Mouse (Mus musculus): ENCODE data around the gene Btbd19. TPM values are rescaled to one million over a fixed set of nuclear protein-coding genes. Genes with fewer than 3 reads are reported as not detected.

Btbd19 gene
- polyA plus RNA-seq, 1 experiment from 2014 or later: 6.2 TPM

DNA sequence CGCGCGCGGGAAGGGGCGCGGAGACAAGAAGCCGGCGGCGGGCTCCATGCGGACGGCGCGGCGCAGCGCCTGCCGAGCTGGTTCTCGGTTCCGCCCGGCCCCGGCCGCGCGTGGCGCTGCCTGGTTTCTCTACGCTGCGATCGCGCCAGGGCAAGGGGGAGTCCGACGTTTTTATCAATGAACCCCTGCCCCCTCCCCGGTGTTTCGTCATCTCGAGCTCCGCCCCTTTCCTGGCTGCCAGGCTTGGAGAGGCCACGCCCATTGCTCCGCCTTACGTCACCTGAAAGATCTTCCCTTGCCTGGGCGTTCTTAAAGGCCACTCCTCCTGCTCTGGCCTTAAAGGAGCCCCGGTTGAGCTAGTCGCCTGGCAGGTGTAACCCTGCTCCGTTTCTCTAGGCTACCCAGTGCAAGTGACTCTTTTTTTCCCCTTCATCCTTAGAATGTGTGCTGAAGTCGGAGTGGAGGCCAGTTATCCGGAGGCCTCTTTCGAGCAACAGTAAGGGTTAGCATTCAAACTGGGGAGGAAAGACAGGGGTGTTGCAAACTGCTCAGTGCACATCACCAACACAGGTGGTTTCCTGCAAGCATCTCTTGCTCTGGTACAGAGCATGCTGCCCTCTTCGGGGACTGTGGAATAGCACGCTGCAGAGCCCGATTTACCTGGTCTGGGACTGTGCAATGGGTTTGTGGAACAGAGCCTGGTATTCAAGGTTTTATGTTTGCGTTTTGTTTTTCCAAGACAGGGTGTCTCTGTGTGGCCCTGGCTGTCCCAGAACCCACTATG is 8.5 kb upstream of the Btbd19 start, which contains the start of gene Plk3:
Plk3 (minus strand) TSS at position 147 of the 784 bp plus-strand sequence.
- 2% methylated on average over 39 of the region's 48 CpGs for whole genome bisulfite sequencing
- no peak within 1 kb of the TSS for H3K27ac ChIP-seq

DNA sequence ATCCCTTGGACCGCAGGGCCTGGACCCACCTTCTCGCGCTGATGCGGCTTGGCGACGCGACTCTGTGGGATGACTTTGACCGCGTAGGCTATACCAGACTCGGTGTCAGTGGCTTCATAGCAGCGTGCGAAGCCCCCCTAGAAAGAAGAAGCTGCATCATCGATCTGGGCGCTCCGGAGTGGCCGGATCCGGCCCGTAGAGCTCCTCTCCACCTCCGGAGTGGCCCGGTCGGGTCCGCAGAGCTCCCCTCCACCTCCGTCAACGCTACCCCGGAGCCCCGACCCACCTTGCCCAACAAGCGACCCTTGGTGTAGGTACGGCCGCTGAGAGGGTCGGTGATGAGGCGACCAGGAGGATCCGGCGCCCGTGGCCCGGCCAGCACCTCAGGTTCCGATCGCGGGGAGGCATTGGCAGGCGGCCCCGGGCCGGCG is 7.9 kb upstream of the Btbd19 start:
- Histone ChIP-seq H3K9ac (peak overlapping the region; percentile 84), H3K27ac (no peak overlapping the region), H3K4me2 (peak overlapping the region; percentile 97), H3K36me3 (peaks cover 13% of the 10 kb centered on the region), H3K4me3 (peak overlapping the region; percentile 76), H3K9me3 (no peaks in the 10 kb centered on the region), H3K27me3 (peaks cover 30% of the 10 kb centered on the region), H3K4me1 (peaks cover 15% of the 10 kb centered on the region)
- WGBS: under 1% methylated on average over 42 of the region's 42 CpGs
- ATAC-seq (ENCODE audit: insufficient number of reproducible peaks, insufficient read depth, low FRiP score, low TSS enrichment, low read depth): peak; percentile 53; the same call in 1 of the 2 replicates

More for the DNA sequence above, 8.5 kb upstream of the Btbd19 start, which contains the start of gene Plk3:
- Histone ChIP-seq H3K4me3 (peak within 1 kb of the TSS; percentile 76), H3K36me3 (peaks cover 7% of the 10 kb centered on the region; the same call in 1 of the 2 replicates), H3K9me3 (no peaks in the 10 kb centered on the region), H3K9ac (peak within 1 kb of the TSS; percentile 84), H3K4me1 (peaks cover 15% of the 10 kb centered on the region), H3K27me3 (peaks cover 30% of the 10 kb centered on the region), H3K4me2 (peak within 1 kb of the TSS; percentile 97)
- peak; percentile 82 for ATAC-seq (ENCODE audit: insufficient number of reproducible peaks, insufficient read depth, low FRiP score, low TSS enrichment, low read depth)

DNA sequence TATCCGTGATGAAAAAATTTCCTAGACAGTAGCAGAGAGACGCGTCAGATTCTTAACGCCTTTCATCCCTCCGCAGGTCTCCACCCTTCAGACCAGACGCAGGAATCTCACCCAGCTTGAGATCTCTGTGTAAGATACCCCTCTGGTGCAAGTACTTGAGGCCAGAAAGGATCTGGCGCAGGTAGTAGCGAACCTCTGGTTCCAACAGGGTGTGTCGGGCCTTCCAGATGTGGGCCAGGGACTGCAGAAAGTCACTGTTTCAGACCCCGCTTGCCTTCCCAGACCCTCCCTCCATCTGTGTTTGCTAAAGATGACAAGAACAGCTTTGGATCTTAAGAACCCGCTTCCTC is 7.2 kb upstream of the Btbd19 start:
- H3K27ac ChIP-seq: no peak overlapping the region
- H3K9ac ChIP-seq: peak overlapping the region; percentile 84
- WGBS: 11% methylated on average over 11 of the region's 11 CpGs
- no peak for ATAC-seq (ENCODE audit: insufficient number of reproducible peaks, insufficient read depth, low FRiP score, low TSS enrichment, low read depth)
- peak overlapping the region; percentile 97 for H3K4me2 ChIP-seq
- H3K9me3 ChIP-seq: no peaks in the 10 kb centered on the region
- peak overlapping the region; percentile 76 for H3K4me3 ChIP-seq
- peaks cover 15% of the 10 kb centered on the region for H3K4me1 ChIP-seq
- H3K36me3 ChIP-seq: peaks cover 16% of the 10 kb centered on the region
- H3K27me3 ChIP-seq: peaks cover 30% of the 10 kb centered on the region

DNA sequence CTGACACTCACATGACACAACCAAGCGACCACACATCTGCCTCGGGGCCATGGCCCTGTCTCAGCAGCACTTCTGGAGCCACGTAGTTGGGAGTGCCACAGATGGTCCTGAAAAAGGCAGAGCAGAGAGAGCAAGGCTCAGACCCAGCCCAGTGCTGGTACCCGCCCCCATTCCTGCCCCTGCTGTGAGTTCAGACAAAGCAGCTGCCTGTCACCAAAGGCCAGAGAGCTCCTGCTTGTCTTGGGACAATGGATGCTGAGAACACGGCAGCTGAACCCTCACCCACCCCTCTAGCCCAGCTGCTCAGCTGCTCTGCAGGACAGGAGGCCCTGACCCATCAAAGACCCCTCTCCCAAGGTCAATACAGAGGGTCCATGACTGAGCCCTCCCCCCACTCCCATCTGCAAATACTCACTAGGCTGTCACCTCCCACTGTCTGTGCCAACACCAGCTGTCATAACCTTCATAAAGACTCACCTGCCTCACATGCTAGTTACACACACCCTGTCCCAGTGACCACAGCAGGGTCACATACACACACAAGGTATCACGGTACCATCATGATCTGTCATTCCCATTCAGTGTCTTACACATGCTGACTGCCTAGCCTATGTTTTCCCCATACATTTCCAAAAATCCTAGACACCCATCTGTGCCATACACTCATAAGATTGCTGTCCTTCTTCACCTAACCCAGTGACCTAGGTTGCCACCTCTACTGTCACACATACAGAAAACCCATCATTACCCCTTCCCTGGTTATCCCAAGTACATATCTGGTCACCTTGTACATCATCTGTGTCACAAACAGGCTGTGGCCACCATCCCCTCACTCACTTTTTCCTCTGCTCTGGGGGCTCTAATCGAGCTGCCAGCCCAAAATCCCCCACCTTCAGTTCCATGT is 6.6 kb upstream of the Btbd19 start:
- H3K4me3 ChIP-seq: peak overlapping the region; percentile 76; the same call in 1 of the 2 replicates
- H3K9me3 ChIP-seq: no peaks in the 10 kb centered on the region
- ATAC-seq (ENCODE audit: insufficient number of reproducible peaks, insufficient read depth, low FRiP score, low TSS enrichment, low read depth): no peak
- H3K4me2 ChIP-seq: peak overlapping the region; percentile 97
- H3K27ac ChIP-seq: no peak overlapping the region
- peaks cover 16% of the 10 kb centered on the region for H3K36me3 ChIP-seq
- H3K4me1 ChIP-seq: peaks cover 15% of the 10 kb centered on the region
- 23% methylated on average over 7 of the region's 7 CpGs for WGBS
- H3K27me3 ChIP-seq: peaks cover 30% of the 10 kb centered on the region
- peak overlapping the region; percentile 84; the same call in 1 of the 2 replicates for H3K9ac ChIP-seq

DNA sequence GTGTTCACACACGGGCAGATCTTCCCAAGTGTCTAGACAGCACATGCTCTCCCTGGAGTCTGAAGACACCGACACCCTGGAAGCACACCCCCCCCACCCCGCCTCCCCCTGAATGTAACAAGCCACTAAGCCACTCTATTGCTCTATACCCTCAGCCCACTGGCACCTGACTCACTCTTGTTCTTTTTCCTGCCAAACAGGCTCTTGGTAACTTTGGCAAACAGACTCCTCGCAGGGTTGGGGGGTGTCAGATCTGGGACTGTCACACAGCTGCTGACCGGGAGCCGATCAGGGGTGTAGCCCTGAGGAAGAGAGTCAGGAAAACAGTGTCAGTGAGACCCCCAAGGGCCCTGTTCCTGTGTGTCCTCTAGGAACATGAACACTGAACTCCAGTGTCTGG is 5.7 kb upstream of the Btbd19 start:
- WGBS: 72% methylated on average over 6 of the region's 6 CpGs

DNA sequence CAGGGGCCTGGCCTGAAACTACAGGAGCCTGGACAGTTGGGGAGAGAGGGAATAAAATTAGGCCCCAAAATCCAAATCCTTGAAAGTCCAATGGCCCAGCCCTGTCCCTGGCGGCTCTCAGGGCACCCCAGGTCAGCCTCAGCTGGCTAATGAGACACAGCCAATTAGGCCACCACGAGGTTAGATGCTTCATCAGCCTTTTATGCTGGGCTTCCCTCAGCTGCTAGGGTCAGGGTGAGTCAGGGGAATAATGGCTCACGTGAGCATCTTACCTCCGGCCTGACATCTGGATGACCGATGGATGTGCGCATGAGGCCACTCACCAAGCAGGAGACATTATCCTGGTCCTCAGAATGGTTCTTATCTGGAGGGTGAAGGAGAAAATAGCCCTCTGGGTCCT is 5.3 kb upstream of the Btbd19 start:
- Histone ChIP-seq H3K36me3 (peaks cover 16% of the 10 kb centered on the region), H3K9me3 (no peaks in the 10 kb centered on the region), H3K4me1 (peaks cover 22% of the 10 kb centered on the region), H3K9ac (no peak overlapping the region), H3K27me3 (peaks cover 29% of the 10 kb centered on the region), H3K4me2 (no peak overlapping the region), H3K27ac (no peak overlapping the region), H3K4me3 (no peak overlapping the region)
- WGBS: 69% methylated on average over 6 of the region's 6 CpGs
- no peak for ATAC-seq (ENCODE audit: insufficient number of reproducible peaks, insufficient read depth, low FRiP score, low TSS enrichment, low read depth)

More for the DNA sequence above, 5.7 kb upstream of the Btbd19 start:
- Histone ChIP-seq H3K4me3 (no peak overlapping the region), H3K9me3 (no peaks in the 10 kb centered on the region), H3K27ac (no peak overlapping the region), H3K9ac (no peak overlapping the region), H3K4me1 (peaks cover 18% of the 10 kb centered on the region), H3K27me3 (peaks cover 30% of the 10 kb centered on the region), H3K4me2 (no peak overlapping the region), H3K36me3 (peaks cover 16% of the 10 kb centered on the region)
- no peak for ATAC-seq (ENCODE audit: insufficient number of reproducible peaks, insufficient read depth, low FRiP score, low TSS enrichment, low read depth)

DNA sequence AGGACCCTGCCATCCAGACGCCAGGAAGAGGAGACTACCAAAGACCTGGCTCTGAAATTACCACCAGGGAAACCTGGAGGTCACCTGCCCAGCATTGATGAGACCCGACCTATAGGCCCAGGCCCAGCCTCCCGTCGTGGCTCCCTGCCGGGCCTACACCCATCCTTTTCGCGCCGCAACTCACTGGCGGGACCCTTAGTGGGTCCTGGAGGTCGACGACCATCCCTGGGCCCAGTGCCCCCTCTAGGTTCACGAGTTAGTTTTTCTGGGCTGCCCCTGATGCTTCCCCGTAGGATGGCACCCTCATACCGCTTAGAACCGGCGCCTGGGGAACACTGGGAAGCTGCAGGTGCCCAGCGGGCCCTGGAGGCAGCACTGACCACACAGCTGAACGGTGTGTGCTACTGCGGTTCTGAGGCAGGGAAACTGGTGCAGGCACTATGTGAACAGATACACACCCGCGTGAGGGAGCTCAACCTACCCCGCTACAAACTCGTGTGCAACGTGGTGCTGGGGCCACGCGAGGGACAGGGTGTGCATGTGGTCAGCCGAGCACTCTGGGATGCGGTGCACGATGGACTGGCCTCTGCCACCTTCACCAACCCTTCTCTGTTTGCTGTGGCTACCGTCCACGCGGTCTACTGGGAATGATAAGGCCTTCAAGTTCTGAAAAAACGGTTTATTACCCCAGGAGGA is 2.6 kb upstream of the Btbd19 start:
- Histone ChIP-seq H3K9me3 (no peaks in the 10 kb centered on the region), H3K4me1 (peaks cover 31% of the 10 kb centered on the region), H3K27ac (no peak overlapping the region), H3K4me3 (no peak overlapping the region), H3K27me3 (peaks cover 24% of the 10 kb centered on the region), H3K9ac (no peak overlapping the region), H3K36me3 (peaks cover 16% of the 10 kb centered on the region), H3K4me2 (no peak overlapping the region)
- WGBS: 89% methylated on average over 33 of the region's 33 CpGs
- ATAC-seq (ENCODE audit: insufficient number of reproducible peaks, insufficient read depth, low FRiP score, low TSS enrichment, low read depth): no peak

DNA sequence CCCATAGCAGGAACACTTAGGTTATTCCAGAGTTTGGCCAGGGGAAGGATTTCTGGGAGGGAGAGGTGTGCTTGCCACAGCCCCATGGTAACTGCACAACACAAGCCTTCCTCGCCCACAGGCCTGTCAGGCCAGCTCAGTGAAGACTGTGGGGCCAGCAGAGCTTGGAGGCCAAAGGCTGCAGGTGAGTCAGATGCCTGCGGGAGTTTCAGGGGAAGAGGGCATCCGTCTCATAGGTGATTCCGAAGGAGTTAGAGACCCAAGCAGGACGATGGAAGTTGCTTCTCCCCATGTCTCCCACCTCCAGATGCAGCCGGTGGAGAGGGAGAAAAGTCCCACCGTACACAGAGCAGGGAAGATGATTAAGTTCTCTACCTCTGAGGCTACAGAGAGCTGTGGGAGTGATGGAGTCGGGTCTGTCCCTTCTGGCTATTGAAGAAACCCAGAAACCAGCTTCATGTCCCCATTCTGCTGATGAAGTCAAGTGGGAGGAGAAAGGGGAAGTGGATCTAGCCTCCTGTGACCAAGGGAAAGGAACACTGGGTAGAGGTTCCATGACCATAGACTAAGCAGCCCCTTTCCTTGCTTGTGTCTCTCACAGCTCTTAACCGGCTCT is 1.3 kb upstream of the Btbd19 start, which contains the start of gene Tctex1d4:
Tctex1d4 (plus strand) TSS at position 120 of the 616 bp plus-strand sequence.
- Histone ChIP-seq H3K27me3 (peaks cover 11% of the 10 kb centered on the region), H3K9me3 (no peaks in the 10 kb centered on the region), H3K4me3 (no peak within 1 kb of the TSS), H3K4me2 (peak within 1 kb of the TSS; percentile 25; the same call in 1 of the 2 replicates), H3K9ac (peak within 1 kb of the TSS; percentile 47), H3K4me1 (peaks cover 23% of the 10 kb centered on the region), H3K27ac (peak within 1 kb of the TSS; percentile 86), H3K36me3 (peaks cover 16% of the 10 kb centered on the region)
- WGBS: 85% methylated on average over 9 of the region's 9 CpGs
- no peak for ATAC-seq (ENCODE audit: insufficient number of reproducible peaks, insufficient read depth, low FRiP score, low TSS enrichment, low read depth)

DNA sequence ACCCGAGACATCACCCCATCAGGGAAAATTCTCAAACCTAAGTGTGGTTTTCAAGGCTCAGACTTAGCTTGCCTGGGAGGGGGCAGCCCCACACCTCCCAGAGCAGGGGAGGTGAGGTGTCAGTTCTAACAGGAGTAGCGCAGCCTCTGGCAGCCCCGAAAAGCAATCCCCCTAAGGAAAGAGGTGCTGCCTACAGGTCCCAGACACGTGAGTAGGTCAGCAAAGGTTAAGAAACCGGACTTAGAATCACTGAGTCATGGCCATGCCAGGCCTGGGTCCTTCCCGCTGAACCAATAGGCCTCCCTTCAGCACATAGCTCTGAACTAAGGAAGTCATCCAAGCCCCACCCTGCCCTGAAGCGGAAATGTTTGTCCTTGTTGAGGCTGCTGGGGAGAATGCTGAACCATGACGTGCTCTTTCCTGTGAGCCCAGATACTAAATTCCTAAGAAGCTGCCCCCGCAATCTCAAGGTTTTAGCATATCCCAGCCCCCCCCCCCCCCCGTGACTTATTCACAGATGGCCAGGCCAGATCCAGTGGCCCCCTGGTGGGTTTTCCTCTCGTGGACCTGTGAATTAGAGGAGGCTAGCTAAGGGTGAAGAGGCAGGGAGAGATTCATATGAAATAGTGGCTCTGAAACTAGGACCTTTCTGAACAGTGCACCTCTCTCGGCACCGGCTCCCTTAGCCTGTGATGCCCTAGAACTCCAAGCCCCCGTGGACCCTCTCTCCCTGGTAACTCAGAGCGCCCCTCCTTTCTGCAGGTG is 567 bp upstream of the Btbd19 start:
- H3K9me3 ChIP-seq: no peaks in the 10 kb centered on the region
- 43% methylated on average over 15 of the region's 15 CpGs for WGBS
- H3K27ac ChIP-seq: peak overlapping the region; percentile 86
- peaks cover 16% of the 10 kb centered on the region for H3K36me3 ChIP-seq
- H3K4me3 ChIP-seq: no peak overlapping the region
- peaks cover 4% of the 10 kb centered on the region for H3K27me3 ChIP-seq
- no peak for ATAC-seq (ENCODE audit: insufficient number of reproducible peaks, insufficient read depth, low FRiP score, low TSS enrichment, low read depth)
- H3K4me1 ChIP-seq: peaks cover 25% of the 10 kb centered on the region
- H3K4me2 ChIP-seq: 0 out of 2 replicates have a peak overlapping the region, but pooled peaks have one; percentile 25
- H3K9ac ChIP-seq: peak overlapping the region; percentile 47
